Comparison of ENCODE assay signal across 7 mouse cellular contexts in the genomic region with DNA sequence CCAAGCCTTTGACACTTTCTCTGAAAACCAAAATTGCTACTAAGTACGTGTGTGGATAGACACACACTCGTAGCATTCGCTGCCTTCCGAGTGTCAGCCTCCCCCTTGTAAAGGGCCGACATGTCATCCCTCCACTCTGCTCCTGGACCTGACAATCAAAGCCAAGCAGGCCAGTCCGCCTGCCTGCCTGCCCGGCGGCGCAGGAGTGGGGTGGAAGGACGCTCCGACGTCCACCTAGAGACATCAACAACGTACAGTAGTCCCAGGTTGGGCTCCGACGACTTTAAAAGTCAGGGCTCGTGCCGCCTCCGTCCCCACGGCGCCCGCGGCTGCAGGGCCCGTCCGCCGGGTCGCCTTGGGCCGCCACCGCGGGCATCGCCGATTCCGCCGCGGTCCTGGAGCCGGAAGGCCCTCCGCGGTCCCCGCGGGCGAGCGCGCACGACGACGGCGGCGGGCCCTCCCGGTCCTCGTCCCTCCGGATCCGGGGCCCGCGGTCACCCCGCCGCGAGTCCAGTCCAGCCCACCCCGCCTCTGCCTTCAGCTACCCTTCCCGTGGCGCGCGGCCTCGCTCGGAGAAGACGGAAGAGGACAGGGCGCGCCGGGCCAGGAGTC. TPM values are rescaled to one million over a fixed set of nuclear protein-coding genes. Genes with fewer than 3 reads are reported as not detected.
DNase-seq lines count a peak whose midpoint lies in the region; ATAC-seq lines count a peak whose summit lies in the region.

No protein-coding gene starts in this region.

- peak overlapping the region; percentile 82 for H3K4me3 ChIP-seq in heart, embryonic 11.5 days (ENCODE audit: low read depth, low read length)
- H3K4me3 ChIP-seq in lung, embryonic 16.5 days (ENCODE audit: low read length), result peak overlapping the region; percentile 88

- H3K9ac ChIP-seq in heart, embryonic 11.5 days (ENCODE audit: low read depth, low read length), result peak overlapping the region; percentile 98
- peak overlapping the region; percentile 100 for H3K9ac ChIP-seq in lung, embryonic 16.5 days (ENCODE audit: low read length)

- H3K9me3 ChIP-seq in heart, embryonic 11.5 days (replicated peaks; ENCODE audit: control insufficient read depth, low read length), result no peaks in the 10 kb centered on the region
- H3K9me3 ChIP-seq in lung, embryonic 16.5 days (ENCODE audit: control insufficient read depth, low read length), result 0 out of 2 replicates have a peak, but pooled peaks cover 5% of the 10 kb centered on the region

- peak overlapping the region; percentile 100 for H3K27ac ChIP-seq in heart, embryonic 11.5 days (ENCODE audit: low read depth, low read length)
- H3K27ac ChIP-seq in lung, embryonic 16.5 days (ENCODE audit: low read length), result peak overlapping the region; percentile 100

- peak; percentile 25 to 66 for DNase-seq in urinary bladder, adult 18-20 months (ENCODE audit: low spot score in 2 of 2)
- no peak for DNase-seq in urinary bladder, postnatal 4 days (ENCODE audit: low spot score in 2 of 2)
- DNase-seq in cerebellum, adult 8-10 months, result peak; percentile 65
- peak; percentile 80 for DNase-seq in kidney, postnatal 10 days
- DNase-seq in retina, postnatal 1 day, result peak; percentile 68

- H3K4me1 ChIP-seq in heart, embryonic 11.5 days (ENCODE audit: control insufficient read depth, insufficient read depth, low read length), result peaks cover 16% of the 10 kb centered on the region
- peaks cover 22% of the 10 kb centered on the region for H3K4me1 ChIP-seq in lung, embryonic 16.5 days (replicated peaks; ENCODE audit: control insufficient read depth, insufficient read depth, low read length)

- ATAC-seq in heart, embryonic 11.5 days (replicated peaks; ENCODE audit: insufficient number of reproducible peaks, low FRiP score, low TSS enrichment), result peak; percentile 15
- peak; percentile 20 for ATAC-seq in lung, embryonic 16.5 days (ENCODE audit: low read depth)

- WGBS in heart, embryonic 11.5 days (ENCODE audit: insufficient replicate concordance), result under 1% methylated on average over 61 of the region's 67 CpGs
- WGBS in lung, embryonic 16.5 days, result under 1% methylated on average over 47 of the region's 67 CpGs

- H3K36me3 ChIP-seq in heart, embryonic 11.5 days (ENCODE audit: control insufficient read depth, insufficient read depth, low read length), result peaks cover 7% of the 10 kb centered on the region; the same call in 1 of the 2 replicates
- H3K36me3 ChIP-seq in lung, embryonic 16.5 days (ENCODE audit: control insufficient read depth, insufficient read depth, low read length), result peaks cover 6% of the 10 kb centered on the region

- H3K4me2 ChIP-seq in heart, embryonic 11.5 days, result peak overlapping the region; percentile 88
- H3K4me2 ChIP-seq in lung, embryonic 16.5 days (ENCODE audit: low read depth, low read length), result peak overlapping the region; percentile 90

- no peaks in the 10 kb centered on the region for H3K27me3 ChIP-seq in heart, embryonic 11.5 days (ENCODE audit: control insufficient read depth, insufficient read depth, low read length)
- no peaks in the 10 kb centered on the region for H3K27me3 ChIP-seq in lung, embryonic 16.5 days (ENCODE audit: control insufficient read depth, insufficient read depth, low read depth, low read length)

RNA-seq across cellular contexts. Expression of a gene that starts 2.5 kb away (rescaled TPM):
- 22.0 and 22.6 TPM in 2 replicates for polyA plus RNA-seq in heart, embryonic 11.5 days (2014; fragmentation: Nextera tagmentation; extraction: Ambion mirVana)
- 20.8 and 21.5 TPM in 2 replicates for polyA plus RNA-seq in lung, embryonic 16.5 days (2015; fragmentation: Nextera tagmentation; extraction: Ambion mirVana)

Comparison
In these comparisons a context has a peak if more than half of its experiments do, and no peak if none do; other contexts are left out.
1. DNase-seq: peak in urinary bladder, adult 18-20 months (2 of 2), cerebellum, adult 8-10 months (single experiment), kidney, postnatal 10 days (single experiment) and retina, postnatal 1 day (single experiment); none in urinary bladder, postnatal 4 days (0 of 2).